Mouse (Mus musculus): ENCODE data around the gene Ptprk.

The Ptprk gene

GRCm38 (mm10) chr10:28278757-28279156, 204.1 kb downstream of the Ptprk start:
- in situ Hi-C loops (cut with MboI, MseI), result no loop called here

GRCm38 (mm10) chr10:28297531-28297930, 222.9 kb downstream of the Ptprk start:
- in situ Hi-C loops (cut with MboI, MseI), result no loop called here

GRCm38 (mm10) chr10:28299207-28299606, 224.6 kb downstream of the Ptprk start:
- in situ Hi-C loops (cut with MboI, MseI), result no loop called here

GRCm38 (mm10) chr10:28303856-28304255, 229.2 kb downstream of the Ptprk start:
- in situ Hi-C loops (cut with MboI, MseI), result no loop called here

GRCm38 (mm10) chr10:28304292-28304875, 229.8 kb downstream of the Ptprk start:
- in situ Hi-C loops (cut with MboI, MseI), result no loop called here

GRCm38 (mm10) chr10:28306451-28307086, 231.9 kb downstream of the Ptprk start:
- in situ Hi-C loops (cut with MboI, MseI), result no loop called here

GRCm38 (mm10) chr10:28311369-28311768, 236.7 kb downstream of the Ptprk start:
- in situ Hi-C loops (cut with MboI, MseI), result no loop called here

GRCm38 (mm10) chr10:28322995-28323394, 248.4 kb downstream of the Ptprk start:
- in situ Hi-C loops (cut with MboI, MseI), result no loop called here

- in situ Hi-C loops (cut with MboI, MseI), result no loop called here
Observed at GRCm38 (mm10) chr10:28335232-28335631, 260.6 kb downstream of the Ptprk start.

- in situ Hi-C loops (cut with MboI, MseI), result no loop called here
Observed at GRCm38 (mm10) chr10:28338536-28338935, 263.9 kb downstream of the Ptprk start.

GRCm38 (mm10) chr10:28345196-28345681, 270.6 kb downstream of the Ptprk start:
- in situ Hi-C loops (cut with MboI, MseI), result no loop called here

- in situ Hi-C loops (cut with MboI, MseI), result no loop called here
Observed at GRCm38 (mm10) chr10:28365291-28365690, 290.7 kb downstream of the Ptprk start.

GRCm38 (mm10) chr10:28366065-28366677, 291.6 kb downstream of the Ptprk start:
- in situ Hi-C loops (cut with MboI, MseI), result no loop called here

- in situ Hi-C loops (cut with MboI, MseI), result no loop called here
Observed at GRCm38 (mm10) chr10:28369808-28370207, 295.2 kb downstream of the Ptprk start.

- in situ Hi-C loops (cut with MboI, MseI), result no loop called here
Observed at GRCm38 (mm10) chr10:28374874-28375273, 300.3 kb downstream of the Ptprk start.

GRCm38 (mm10) chr10:28379752-28380488, 305.3 kb downstream of the Ptprk start:
- in situ Hi-C loops (cut with MboI, MseI), result no loop called here

GRCm38 (mm10) chr10:28387563-28388222, 313.1 kb downstream of the Ptprk start:
- in situ Hi-C loops (cut with MboI, MseI), result no loop called here

GRCm38 (mm10) chr10:28391168-28391567, 316.5 kb downstream of the Ptprk start:
- in situ Hi-C loops (cut with MboI, MseI), result no loop called here

- in situ Hi-C loops (cut with MboI, MseI), result no loop called here
Observed at GRCm38 (mm10) chr10:28395610-28396519, 321.2 kb downstream of the Ptprk start.

GRCm38 (mm10) chr10:28396520-28396915, 321.9 kb downstream of the Ptprk start:
- in situ Hi-C loops (cut with MboI, MseI), result no loop called here

- in situ Hi-C loops (cut with MboI, MseI), result no loop called here
Observed at GRCm38 (mm10) chr10:28401796-28402195, 327.2 kb downstream of the Ptprk start.

All from regulatory T cell (primary cell).